Mouse (Mus musculus): ENCODE results near the gene Fam71a. TPM values are rescaled to one million over a fixed set of nuclear protein-coding genes. Genes with fewer than 3 reads are reported as not detected.
"Not testable (repeated sequence)": the region's sequence is repeated elsewhere in the genome, so short reads cannot be mapped to it uniquely, and the experiment has no call there.

Fam71a gene
- total RNA-seq, 2 experiments from 2014 or later: not detected

- intact Hi-C loops (cut with DNase I): loop anchor here (5.0 kb wide), 2 partner anchors 95 to 155 kb away; partner anchors contain the start of gene Flvcr1
- DNase-seq (ENCODE audit: low spot score): peak; percentile 60
These were observed 18.0 kb upstream of the Fam71a start for GRCm38 (mm10) chr1:191182431-191183162.

DNA sequence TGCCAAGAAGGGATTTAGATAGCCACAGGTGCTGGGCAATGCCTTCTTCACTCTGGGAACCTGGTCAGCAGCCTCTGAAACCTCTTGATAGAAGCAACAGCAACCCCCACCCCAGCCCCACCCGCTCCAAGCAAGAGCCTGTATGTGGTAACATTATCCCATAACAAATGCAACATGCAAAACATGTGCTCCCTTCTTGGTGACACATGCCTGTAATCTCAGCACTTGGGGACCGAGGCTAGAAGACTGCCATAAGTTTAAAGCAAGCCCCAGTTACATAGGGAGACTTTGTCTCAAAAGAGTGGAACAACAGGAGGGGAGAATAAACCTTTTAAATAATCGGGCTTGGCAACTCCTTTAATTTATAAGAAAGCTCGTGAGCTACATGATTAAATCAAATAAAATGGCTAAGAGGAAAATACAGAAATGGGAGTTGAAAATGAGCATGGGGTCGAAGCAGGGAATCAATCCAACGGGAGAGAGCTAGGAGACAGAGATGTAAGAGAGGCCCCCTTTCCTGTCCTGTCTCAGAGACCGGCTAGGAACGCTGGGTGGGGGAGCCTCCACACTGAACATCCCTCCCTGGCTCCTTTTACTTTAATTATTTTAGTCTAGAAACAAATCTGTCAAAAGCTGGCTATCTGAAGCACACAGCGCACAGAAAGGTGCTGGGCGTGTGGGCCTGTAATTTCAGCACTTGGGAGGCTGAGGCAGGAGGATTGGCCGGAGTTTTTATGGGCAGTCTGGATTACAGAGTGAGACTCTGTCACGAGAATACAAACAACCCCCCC lies 17.0 kb upstream of the Fam71a start:
- DNase-seq (ENCODE audit: low spot score): no peak
- intact Hi-C loops (cut with DNase I): loop anchor here (5.0 kb wide), 2 partner anchors 96 to 154 kb away; partner anchors contain the start of gene Flvcr1

- intact Hi-C loops (cut with DNase I): loop anchor here (5.0 kb wide), 2 partner anchors 97 to 153 kb away; partner anchors contain the start of gene Flvcr1
- no peak for DNase-seq (ENCODE audit: low spot score)
These were observed 15.8 kb upstream of the Fam71a start for GRCm38 (mm10) chr1:191180397-191180796.

DNA sequence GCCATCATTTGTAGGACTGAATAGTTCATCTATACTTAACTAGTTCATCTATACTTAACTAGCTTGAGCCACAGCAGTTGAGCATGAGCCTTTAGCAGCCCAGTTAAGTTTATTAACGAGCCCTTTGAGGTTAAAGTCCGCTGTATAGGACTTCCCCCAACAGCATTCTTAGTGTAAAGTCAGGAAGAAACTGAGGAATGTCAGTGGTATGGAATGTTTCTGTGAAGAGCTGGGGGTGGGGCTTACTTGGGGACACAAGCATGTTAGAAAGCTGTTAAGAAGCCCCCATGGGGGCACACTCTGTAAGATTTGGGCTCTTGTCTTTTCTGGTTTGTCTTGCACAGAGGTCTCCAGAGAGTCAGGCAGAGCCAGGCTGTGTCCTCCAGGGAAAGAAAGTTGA lies 15.2 kb upstream of the Fam71a start:
- DNase-seq (ENCODE audit: low spot score): no peak
- intact Hi-C loops (cut with DNase I): loop anchor here (5.0 kb wide), 2 partner anchors 97 to 153 kb away; partner anchors contain the start of gene Flvcr1

DNA sequence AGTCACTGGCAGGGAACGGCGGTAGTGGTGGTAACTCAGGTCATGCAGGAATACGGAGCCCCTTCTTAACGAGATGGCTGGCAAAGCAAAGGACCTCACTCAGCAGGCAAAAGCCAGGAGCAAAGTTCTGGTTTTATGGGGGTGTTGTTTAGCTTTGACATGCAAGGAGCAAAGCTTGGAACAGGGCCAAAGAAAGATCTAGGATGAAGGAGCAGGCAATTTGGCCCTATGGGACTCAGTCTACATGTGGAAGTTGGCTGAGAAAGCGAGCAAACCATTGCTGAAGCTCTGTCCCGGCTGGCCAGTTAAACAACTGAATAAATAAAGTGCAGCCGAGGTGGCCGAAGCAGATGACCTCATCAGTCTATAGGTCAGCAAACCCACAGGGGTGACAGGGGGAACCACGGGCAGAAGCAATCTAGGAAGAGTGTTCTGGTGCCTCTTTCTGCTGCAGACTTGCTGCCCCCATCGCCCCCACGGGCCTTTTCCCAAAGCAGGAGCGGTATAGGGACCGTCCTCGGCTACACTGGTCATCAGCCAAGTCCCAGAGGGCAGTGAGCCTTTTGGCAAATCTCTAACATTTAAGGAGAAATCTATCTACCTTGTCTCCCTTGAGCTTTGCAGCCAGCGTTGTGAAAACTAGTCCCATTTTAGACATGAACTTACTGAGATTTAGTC lies 14.0 kb upstream of the Fam71a start:
- no peak for DNase-seq (ENCODE audit: low spot score)
- intact Hi-C loops (cut with DNase I): no loop called here

- intact Hi-C loops (cut with DNase I): no loop called here
- DNase-seq (ENCODE audit: low spot score): no peak
These were observed 12.3 kb upstream of the Fam71a start for GRCm38 (mm10) chr1:191176887-191177286.

GRCm38 (mm10) chr1:191172487-191172886 lies 7.9 kb upstream of the Fam71a start:
- intact Hi-C loops (cut with DNase I): no loop called here
- no peak for DNase-seq (ENCODE audit: low spot score)

DNA sequence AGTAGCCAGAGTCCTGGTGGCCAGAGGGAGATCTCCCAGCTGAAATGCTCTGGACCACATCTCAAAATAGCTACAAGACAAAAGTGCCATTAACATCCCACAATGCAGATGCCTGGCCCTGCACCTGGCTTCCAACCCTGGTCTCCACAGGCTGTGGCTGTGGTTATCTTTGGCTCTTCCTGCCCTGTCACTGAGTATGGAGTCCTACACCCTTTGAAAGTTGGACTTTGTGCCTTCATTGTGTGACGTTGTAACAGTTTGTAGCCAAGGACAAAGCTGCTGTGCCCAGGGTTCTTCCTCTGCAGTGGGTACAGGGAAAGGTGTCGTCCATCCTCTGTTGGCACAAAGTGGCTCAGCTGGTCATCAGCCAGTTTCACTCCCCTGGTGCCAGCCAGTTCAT lies 5.8 kb upstream of the Fam71a start:
- intact Hi-C loops (cut with DNase I): no loop called here
- DNase-seq (ENCODE audit: low spot score): no peak

GRCm38 (mm10) chr1:191166189-191166588 lies 1.6 kb upstream of the Fam71a start:
- intact Hi-C loops (cut with DNase I): no loop called here

GRCm38 (mm10) chr1:191154314-191154713 lies 10.3 kb downstream of the Fam71a start:
- intact Hi-C loops (cut with DNase I): loop anchor here (5.0 kb wide), 1 partner anchor 123 kb away; no protein-coding TSS in a partner anchor
- DNase-seq (ENCODE audit: low spot score): no peak

More at GRCm38 (mm10) chr1:191166189-191166588, 1.6 kb upstream of the Fam71a start:
- DNase-seq (ENCODE audit: low spot score): no peak

DNA sequence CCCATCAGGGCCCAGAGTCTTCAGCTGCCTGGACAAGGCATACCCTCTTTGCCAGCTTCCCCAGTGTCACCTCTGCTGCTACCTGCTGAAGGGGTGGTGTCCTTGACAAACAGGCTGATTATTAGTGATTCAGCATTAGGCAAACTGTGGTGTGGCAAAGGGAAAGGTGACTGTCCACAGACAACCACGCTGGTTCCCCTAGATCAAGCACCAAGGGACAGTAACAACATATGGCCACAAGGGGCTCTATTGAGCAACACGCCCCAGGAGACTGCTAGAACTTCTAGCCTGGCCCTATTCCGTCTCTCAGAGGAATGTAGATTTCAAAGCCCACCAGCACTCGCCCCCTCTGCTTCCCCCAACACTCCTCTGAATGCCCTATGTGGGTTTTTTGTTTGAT lies 11.6 kb downstream of the Fam71a start:
- DNase-seq (ENCODE audit: low spot score): no peak
- intact Hi-C loops (cut with DNase I): loop anchor here (5.0 kb wide), 1 partner anchor 124 kb away; no protein-coding TSS in a partner anchor

- DNase-seq (ENCODE audit: low spot score): no peak
- intact Hi-C loops (cut with DNase I): loop anchor here (5.0 kb wide), 1 partner anchor 126 kb away; no protein-coding TSS in a partner anchor
These were observed 13.6 kb downstream of the Fam71a start for GRCm38 (mm10) chr1:191150924-191151605.

DNA sequence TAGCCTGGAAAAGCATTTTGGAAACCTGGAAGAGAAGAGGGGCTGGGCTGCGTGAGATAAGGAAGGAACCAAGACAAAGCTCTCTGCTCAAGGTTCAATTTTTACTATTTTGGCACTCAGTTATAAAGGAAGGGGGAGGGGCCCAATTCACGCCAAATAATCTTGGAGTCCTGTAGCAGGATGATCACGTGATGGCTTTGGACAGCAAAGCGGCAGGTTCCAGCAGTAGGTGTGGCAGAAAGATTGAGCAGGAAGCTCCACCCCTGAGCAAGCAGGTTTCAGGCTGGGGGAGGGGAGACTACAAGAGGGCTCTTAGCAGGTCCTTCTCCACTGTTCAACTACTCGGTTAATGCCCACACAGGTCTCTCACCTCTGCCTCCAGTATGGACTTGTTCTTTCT lies 15.1 kb downstream of the Fam71a start:
- intact Hi-C loops (cut with DNase I); DNase-seq (ENCODE audit: low spot score): not testable (repeated sequence)

DNA sequence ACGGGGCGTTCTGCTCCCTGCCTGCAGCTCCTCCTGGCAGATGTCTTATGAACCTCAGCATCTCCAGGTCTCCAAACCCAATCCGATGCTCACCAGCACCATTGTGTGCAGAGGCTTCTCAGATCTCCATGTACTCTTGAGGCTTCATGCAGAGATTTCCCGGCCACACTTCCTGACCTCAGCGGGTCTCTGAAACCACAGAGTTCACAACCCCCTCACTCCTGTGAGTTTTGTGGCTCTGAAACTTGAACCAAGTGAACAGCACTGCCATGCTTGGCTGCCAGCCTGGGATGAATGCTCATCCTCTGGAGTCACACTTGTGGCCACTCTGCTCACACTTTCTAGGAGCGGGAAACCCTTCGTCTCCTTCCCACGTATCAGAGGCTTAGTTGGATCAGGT lies 23.6 kb downstream of the Fam71a start:
- DNase-seq (ENCODE audit: low spot score): no peak
- intact Hi-C loops (cut with DNase I): no loop called here

DNA sequence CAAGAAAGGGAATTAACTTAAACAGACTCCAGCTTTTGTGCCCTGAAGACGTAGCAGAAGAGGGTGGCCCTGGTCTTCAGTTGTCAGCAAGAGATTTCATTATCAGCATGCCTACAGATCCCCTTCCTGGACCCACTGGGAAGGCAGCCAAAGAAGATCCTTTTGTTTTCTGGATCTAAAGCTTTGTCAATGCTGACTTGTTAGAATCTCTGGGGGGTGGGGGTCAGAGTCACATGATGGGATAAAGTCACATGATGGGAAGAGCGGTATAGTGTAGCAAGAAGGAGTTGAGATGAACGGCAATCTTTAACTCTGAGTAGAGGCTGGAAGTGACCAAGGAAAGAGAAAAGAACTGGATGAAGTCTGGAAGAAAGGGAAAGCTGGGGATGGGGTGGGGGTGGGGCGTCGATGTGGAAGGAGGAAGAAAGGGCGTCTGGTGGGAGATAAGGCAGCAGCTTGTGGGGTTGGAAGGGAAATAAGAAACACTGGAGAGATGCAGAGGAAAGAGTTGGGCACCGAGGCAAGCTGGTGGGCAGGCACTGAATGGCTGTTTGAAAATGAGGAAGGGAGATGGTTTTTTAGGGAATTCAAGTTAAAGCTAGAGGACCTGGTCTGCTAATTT lies 25.6 kb downstream of the Fam71a start:
- DNase-seq (ENCODE audit: low spot score): no peak

DNA sequence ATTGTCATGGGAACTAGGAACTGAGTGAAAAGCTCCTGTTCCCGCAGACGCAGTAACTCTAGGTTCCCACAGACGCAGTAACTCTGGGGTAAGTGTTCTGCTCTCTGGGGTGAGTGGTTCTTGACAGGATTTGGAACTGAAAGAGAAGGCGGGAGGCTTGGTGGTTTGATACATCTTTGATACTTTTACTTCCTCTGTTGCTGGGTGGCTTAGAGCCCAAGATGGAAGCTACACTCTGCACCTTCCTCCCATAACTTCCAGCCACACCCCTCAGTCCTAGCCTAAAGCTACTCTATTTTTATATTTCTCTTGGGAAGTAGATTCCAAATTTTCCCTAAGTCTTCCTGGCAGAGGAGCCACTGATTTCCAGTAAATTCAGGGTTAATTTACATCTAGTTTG lies 26.2 kb downstream of the Fam71a start:
- no peak for DNase-seq (ENCODE audit: low spot score)
- intact Hi-C loops (cut with DNase I): no loop called here

More for the DNA sequence above, 25.6 kb downstream of the Fam71a start:
- intact Hi-C loops (cut with DNase I): no loop called here

DNA sequence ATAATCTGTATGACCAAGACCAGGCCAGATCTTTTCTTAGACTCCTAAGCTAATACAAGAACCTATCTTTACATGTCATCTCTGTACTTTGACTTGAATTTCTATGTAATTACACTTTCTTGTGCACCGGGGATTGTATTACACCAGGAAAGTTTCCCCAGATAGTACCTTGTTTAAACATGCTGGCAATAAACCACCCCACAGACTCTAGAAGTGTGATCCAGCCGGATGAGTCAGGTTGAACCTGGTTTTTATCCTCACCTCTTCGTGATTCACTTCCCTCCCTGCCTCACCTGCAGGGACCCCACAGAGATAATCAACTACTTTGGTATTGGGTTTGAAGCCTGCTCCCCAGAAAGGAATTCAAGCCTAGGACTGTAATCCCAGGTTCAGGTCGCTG lies 29.2 kb downstream of the Fam71a start:
- intact Hi-C loops (cut with DNase I): no loop called here
- no peak for DNase-seq (ENCODE audit: low spot score)

DNA sequence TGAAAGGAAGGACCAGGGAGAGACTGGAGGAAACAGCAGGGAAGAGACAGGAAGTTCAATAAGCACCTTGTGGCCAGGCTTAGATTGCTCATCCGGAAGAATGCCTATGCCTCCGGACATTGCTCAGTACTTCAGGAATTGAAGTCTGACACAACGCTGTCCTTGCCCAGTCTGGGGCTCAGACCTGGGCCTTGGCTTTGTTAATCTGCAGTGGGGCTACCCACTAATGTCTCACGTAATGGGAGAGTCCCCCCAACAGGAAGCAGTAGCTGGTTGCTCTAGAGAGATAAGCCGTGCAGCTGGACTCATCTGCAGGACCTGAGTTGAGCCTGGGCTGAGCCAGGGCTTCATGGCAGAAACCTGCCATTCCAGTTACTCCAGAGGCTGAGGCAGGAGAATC lies 31.7 kb downstream of the Fam71a start:
- intact Hi-C loops (cut with DNase I): no loop called here

GRCm38 (mm10) chr1:191132240-191132639 lies 32.4 kb downstream of the Fam71a start:
- intact Hi-C loops (cut with DNase I): no loop called here
- no peak for DNase-seq (ENCODE audit: low spot score)

More for the DNA sequence above, 31.7 kb downstream of the Fam71a start:
- no peak for DNase-seq (ENCODE audit: low spot score)
